Mouse (Mus musculus) thymus, postnatal 0 days (tissue): ENCODE data around the gene Msl3l2. TPM values are rescaled to one million over a fixed set of nuclear protein-coding genes. Genes with fewer than 3 reads are reported as not detected.
A peak's percentile ranks its signal among the peaks of the same experiment; 100 is the strongest.

ENCODE experiments used
- DNase-seq: peaks from one replicate; pipeline ENCODE4 v3.0.0-alpha.2; 2015; ENCODE audit warnings: low spot score
- polyA plus RNA-seq: library from polyadenylated mRNA; unstranded; fragments of >200 nt; fragmentation: Nextera tagmentation; extraction: Ambion mirVana; gene quantifications from 2 replicates; pipeline ENCODE4 v1.2.1, GENCODE M21; 2015

Gene Msl3l2
- 8.6 and 9.4 TPM in 2 replicates for polyA plus RNA-seq

- DNase-seq = peak; percentile 88
Measured at GRCm38 (mm10) chr10:56106333-56106995, at the start of gene Msl3l2. Gene Msl3l2, plus strand, starts transcription at chr10:56106917.

- DNase-seq = no peak
Measured at GRCm38 (mm10) chr10:56058979-56059422, 47.7 kb upstream of the Msl3l2 start.

- no peak for DNase-seq
Measured at GRCm38 (mm10) chr10:56061238-56061830, 45.4 kb upstream of the Msl3l2 start.

- no peak for DNase-seq
Measured at GRCm38 (mm10) chr10:56062746-56063145, 44.0 kb upstream of the Msl3l2 start.

- no peak for DNase-seq
Measured at GRCm38 (mm10) chr10:56089714-56090113, 17.0 kb upstream of the Msl3l2 start.

DNA sequence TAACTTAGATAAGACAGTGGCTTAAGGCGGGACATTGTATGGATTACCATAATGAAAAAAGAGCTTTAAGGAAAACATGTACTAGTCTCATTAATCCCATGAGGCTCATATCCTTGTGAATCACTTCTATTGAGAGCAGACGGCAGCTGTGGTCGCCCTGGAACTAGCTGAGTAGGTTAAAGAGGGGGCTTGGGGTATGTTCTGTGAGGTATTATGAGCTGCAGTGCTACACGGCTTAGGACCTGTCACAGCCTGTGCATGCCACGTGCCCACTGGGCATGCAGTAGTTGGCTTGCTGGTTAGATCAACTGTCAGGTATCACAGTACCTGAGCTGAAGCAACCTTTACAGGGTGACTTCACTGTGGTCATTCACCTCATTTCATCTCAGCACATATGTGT is 12.1 kb upstream of the Msl3l2 start:
- no peak for DNase-seq

- DNase-seq = no peak
Measured at GRCm38 (mm10) chr10:56096757-56097156, 10.0 kb upstream of the Msl3l2 start.

GRCm38 (mm10) chr10:56099126-56099525 is 7.6 kb upstream of the Msl3l2 start:
- no peak for DNase-seq

GRCm38 (mm10) chr10:56099641-56100310 is 6.9 kb upstream of the Msl3l2 start:
- DNase-seq = no peak

DNA sequence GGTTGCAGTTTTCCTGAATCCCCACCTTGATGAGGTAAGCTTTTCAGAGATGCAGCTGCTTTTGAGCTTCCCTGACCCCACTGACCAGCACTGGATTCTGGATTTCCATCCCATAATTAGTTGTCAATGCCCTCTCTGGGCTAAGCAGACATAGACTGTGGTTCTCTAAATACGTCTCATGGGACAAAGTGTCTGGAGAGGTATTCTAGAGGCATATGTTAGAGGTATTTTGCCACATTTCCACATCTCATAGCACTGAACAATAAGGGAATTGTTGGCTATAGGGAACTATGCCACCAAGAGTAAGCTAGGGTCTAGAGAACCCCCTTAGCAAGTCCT is 248 bp downstream of the Msl3l2 start:
- no peak for DNase-seq

- DNase-seq = peak; percentile 74
Measured at GRCm38 (mm10) chr10:56114951-56115635, 8.4 kb downstream of the Msl3l2 start.

GRCm38 (mm10) chr10:56115636-56116180 is 9.0 kb downstream of the Msl3l2 start:
- peak; percentile 25 for DNase-seq

GRCm38 (mm10) chr10:56126972-56127371 is 20.3 kb downstream of the Msl3l2 start:
- no peak for DNase-seq

DNA sequence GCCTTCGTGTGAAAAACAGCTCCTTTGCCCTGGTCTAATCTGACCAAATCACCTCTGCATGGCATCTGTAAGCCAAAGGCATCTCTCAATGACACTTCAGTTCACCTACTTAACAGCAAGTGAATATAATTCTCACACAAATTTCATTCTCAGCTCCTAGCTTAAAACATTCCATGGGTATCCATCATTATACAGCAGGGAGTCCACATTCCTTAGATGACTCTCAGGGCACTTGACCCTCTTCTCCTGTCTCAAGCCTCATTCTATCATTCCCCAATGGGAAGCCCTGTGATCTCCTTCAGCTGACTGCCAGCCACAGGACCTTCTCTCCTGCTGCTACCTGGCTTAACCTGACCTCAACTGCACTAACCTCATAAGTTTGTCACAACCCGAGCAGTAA is 22.9 kb downstream of the Msl3l2 start:
- no peak for DNase-seq

- DNase-seq = no peak
Measured at GRCm38 (mm10) chr10:56137191-56137590, 30.5 kb downstream of the Msl3l2 start.

DNA sequence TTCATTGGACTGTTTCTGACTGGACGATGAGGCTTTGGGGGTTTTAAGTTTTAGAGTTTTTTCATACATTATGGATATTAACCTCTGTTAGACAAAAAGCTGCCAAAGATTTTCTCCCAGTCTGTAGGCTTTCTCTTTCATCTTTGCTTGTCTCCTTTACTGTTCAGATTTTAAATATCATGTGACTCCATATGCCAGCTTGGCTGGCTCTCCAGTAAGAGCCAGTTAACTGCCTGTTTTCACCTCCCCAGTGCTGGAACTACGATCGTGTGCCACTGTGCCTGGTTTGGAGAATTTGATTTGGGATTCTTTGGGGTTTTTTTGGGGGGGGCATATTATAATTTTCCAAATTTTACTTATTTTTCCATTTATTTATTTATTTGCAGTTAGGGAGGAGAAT is 42.2 kb downstream of the Msl3l2 start:
- DNase-seq = no peak

DNA sequence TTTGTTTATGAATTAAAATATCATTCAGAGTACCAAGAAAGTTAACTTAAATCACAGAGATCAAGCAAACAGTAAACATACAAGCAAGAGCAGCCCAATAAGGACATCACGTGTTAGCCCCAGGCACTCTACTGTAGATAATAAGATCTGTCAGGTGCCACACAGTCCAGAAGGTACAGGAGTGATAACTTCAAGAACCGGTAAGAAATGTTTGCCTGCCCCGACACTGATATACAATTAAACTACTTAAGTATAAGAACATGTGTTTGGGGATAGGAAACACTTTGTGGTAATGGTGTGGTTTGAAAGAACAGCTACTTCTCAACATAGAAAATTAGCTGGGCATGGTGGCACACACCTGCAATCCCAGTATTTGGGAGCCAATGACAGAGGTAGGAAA is 50.2 kb downstream of the Msl3l2 start:
- DNase-seq = no peak

DNA sequence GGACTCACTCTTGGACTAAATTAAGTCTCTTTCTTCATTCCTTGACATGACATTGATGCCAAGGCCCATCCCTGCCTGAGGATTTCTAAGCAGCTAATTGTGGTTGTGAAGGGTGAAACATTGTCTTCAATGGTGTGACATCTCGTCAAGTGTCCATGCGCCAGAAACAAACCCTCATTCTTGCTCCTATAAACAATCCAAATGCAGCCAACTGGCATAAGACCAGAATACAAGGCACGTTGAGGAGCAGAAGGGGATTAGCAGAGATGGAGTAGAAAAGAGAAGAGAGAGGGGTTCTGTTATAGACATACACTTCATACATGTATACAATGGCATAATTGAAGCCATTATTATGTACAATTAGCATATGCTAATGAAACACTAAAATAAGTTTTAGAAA is 51.5 kb downstream of the Msl3l2 start:
- DNase-seq = no peak

- DNase-seq = no peak
Measured at GRCm38 (mm10) chr10:56158748-56159147, 52.0 kb downstream of the Msl3l2 start.

DNA sequence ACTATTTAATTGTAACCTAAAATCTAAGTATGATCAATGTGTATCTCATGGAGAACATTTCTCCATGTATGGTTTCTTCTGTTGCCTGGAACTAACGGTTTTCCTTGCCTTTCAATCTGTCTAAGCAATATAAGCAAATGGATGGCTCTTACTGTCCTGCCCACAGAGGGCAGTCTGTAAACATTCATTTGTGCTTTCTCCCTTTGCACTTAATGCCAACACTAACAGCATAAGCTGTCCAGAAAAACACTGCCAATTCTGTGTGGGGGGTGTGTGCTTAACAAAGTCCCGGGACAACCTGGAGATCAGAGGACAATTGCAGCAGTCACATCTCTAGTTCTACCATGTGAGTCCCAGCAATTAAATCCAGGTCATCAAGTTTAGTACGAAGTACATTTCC is 57.7 kb downstream of the Msl3l2 start:
- DNase-seq = no peak

- no peak for DNase-seq
Measured at GRCm38 (mm10) chr10:56165758-56166157, 59.0 kb downstream of the Msl3l2 start.
